Mouse (Mus musculus) mouse embryonic stem cell (cell line): Measurements from ENCODE around the gene Yars.

ENCODE experiments used
- in situ Hi-C, 2 experiments: fragments of 300-500 bp; cut with MboI; formaldehyde crosslinking; loops; 1 replicate in 1 of 2; 3 replicates in 1 of 2; pipeline ENCODE4 v1.14.3; 2019 to 2020; ENCODE audit warnings: low sequenced_read_pairs in 2 of 2, low pct_unique_long_range_greater_than_20kb in 1 of 2, mixed read lengths in 1 of 2; ENCODE audit not compliant: unreplicated experiment in 1 of 2

The Yars gene

GRCm38 (mm10) chr4:129223421-129224281 lies 34.1 kb downstream of the Yars start:
- in situ Hi-C loops, result no loop called here

DNA sequence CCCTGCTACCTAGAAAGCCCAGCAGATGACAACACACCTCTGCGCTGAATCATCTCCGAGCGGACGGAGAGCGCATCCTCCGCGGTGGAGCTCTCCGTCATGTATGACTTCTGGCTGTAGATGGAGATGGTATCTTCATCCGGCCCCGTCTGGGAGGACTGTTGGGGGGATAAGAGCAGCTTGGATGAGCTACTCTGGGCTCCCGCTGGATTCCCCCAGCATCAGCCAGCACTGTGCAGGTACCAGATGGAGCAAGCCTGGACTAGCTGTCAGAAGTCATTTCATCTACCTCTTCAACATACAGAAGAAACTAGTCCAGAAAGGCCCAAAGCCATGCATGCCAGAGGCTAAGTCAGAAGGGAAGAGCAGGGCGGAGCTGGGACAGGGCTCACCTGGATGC lies 35.8 kb downstream of the Yars start:
- in situ Hi-C loops, result no loop called here

GRCm38 (mm10) chr4:129226441-129226963 lies 36.9 kb downstream of the Yars start:
- in situ Hi-C loops, result no loop called here

DNA sequence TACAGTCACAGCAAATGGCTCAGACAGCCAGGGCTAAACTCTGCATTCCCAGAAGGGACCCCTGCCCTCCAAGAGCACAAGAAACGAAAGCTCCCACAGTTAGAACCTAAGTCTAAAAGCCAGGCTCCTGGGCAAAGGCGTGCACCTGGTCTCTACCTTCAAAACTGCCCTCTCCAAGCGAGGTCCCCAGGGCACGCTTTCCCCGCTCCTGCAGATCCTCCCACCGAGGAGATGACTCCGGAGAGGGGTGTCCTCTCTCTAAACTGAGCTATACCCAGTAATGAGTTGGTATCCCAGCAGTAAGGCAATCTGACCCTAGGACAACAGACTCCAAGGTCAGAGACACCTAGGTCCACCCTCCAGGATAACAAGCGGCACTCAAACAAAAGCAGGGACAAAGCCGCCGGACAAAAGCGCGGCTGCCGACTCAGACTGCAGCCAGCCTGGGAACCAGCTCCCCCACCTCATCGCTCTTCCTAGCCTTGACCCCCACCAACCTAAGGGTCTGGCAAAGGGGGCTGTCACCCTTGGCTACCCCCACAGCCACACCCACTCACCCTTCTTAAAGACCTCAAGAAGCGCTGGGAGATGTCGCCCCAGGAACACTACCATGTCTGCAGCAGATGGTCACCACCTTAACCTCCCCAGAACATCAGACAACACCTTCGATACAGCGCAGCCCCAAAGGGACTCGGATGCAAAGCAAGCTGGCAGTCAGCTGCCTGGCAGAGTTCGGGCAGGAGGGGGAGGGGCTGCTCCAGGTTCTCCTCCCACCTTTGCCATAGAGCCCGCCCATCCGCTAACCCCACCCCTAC lies 37.8 kb downstream of the Yars start:
- in situ Hi-C loops, result no loop called here

DNA sequence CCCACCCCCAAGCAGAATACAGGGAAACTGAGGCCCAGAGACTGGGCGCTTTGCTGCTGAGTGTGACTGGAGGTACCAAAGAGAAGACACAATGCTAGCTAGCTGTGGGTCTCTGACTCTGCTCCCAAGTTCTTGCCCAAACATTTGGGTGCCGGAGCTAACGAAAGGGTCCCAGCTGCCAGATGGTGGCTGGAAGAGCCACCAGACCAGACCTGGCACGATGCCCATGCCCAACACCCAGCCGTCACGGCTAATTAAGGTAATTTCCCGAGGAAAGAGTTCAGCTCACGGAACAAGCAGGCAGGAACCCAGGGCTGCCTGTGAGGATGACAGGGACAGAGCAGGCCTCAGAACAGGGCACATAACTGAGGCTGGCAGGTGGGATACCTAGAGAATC lies 38.4 kb downstream of the Yars start:
- in situ Hi-C loops, result no loop called here

- in situ Hi-C loops, result no loop called here
Observed at GRCm38 (mm10) chr4:129230926-129231325, 41.4 kb downstream of the Yars start.

DNA sequence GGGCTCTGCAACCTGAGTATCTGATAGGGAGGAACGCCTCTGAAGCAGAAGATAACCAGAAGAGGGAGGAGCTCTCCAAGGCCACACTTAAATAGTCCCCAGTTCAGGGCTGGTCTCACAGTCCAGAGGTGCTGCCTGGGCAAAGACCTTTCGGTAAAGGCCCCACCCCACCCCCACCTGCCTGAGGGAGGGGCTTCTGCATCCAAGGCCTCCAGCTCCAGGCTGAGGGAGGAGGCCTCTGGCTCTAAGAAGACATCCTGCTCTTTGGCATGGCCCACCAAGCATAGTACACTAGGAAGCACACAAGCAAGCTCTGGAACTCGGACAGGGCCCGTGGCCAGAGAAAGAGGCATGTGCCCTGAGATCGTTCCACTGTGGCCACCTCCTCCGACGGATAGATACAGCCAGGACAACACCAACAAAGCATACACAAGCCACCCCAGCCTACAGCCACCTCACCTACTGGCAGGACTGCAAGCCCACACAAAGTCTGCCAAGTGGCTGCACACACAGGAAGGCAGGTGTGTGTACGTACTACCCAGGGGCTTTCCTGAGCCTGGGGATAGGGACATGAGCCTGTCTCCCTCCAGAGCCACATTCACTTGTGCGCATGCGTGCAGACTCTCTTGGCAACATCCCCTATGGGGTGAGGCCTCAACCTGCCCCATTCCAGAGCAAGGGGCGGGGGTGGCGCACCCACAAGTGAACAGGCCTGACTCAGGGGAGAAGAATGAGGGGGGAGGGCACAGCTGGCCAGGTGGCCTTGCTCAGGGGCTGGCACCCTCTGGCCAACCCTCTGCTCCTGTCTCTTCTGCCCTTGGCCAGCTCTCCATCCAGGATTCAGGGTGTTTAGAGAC lies 42.3 kb downstream of the Yars start:
- in situ Hi-C loops, result no loop called here

DNA sequence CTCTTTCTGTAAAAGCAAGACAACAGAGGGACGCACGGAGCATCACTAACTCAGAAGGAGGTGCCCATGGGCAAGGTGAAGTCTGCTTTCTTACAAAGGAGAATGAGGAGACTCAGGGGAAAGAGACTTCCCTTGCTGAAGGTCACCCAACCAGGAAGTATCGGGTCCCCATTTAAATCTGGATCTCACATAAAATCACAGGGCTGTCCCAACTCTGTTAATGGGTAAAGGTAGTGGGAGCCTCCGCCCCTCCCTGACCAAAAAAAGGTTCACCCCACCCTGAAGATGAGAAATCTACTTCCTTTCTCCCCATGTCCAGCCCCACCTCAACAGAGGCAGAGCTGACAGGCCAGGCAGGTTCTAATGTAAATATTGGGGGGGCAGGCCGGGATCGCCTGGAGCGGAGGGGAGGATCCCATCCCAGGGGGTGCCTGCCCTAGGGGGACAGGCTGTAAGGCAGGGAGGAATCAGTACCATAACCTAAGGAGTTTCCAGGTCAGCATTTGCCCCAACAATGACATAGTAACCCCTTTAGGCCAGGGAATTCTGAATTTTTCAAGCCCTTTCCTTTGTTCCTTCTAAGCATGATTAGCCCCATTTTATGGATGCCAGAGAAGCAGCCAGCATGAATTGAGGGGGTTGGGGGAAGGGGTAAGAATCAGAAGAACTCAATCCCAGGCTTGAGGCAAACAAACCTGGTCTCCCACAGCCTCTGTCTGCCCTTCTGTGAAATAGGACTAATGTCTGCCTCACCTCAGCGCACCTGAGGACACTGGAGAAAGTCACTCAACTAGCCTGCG lies 43.2 kb downstream of the Yars start:
- in situ Hi-C loops, result no loop called here

- in situ Hi-C loops, result no loop called here
Observed at GRCm38 (mm10) chr4:129234488-129234887, 44.9 kb downstream of the Yars start.

DNA sequence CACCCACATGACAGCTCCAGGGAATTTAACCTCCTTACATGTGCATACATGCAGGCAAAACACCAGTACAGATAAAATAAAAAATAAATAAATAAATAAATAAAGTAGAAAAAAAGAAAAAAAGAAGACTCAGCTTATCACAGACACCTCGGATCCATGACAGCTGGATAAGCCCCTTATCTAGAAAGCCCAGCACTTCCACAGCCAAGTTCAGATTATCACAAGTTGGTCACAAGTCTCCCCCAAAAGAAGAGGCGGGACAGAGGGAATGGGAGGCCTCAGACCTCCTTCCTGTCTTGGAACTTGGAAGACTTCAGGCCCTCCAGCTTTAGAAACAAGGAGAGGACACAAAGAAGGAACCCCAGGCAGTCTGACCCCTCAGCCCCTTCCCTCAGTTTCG lies 45.6 kb downstream of the Yars start:
- in situ Hi-C loops, result no loop called here

DNA sequence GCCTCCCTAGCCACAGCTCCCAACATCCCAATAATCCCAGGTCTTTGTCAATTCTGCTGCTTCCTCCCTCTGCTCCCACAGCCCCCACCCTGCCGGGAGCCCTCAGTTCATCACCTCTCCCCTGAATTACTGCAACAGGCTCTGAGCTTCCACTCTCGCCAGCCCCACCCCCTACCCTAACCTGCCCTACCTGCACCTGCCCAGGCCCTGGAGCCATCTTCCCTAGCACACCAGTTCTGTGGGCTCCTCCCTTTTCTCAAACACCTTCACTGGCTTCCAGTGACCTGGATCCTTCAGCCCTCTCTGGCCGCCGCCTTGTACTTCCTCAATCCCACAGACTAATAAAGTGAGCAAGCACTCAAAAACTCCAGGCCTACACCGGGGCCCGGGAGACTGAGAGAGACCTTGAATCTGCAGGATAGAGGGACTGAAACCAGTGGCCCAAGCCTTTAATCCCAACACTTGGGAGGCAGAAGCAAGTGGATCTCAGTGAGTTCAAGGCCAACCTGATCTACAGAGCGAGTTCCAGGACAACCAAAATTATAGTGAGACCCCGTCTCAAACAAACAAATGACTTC lies 46.8 kb downstream of the Yars start:
- in situ Hi-C loops, result no loop called here

DNA sequence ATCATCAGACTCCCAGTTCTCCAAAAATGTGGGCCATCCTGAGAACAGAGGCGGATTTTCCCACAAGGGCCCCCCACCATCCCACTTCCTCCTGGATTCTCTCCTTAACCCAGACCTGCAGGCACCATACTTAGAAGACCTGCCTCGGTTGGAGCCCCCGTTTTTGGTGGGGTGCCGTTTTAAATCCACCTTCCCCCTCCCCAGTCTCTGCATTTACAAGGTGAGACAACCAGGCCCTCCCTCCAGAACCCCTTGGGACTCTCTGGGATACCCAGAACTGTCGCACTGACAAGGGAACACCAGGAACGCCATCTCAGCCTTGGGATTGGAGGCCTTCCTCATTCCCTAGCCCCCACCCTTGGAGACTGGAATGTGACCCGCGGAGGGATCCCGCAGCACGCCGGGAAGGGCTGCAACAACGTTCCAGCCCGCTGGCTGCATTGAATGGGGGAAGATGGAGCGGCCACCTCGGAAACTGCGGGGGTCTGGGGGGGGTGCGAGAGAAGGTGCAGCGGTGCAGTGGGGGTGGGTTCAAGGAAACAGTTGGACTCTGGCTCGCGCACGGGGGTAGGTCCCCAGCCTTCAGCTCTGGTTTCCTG lies 48.4 kb downstream of the Yars start:
- in situ Hi-C loops, result no loop called here

- in situ Hi-C loops, result no loop called here
Observed at GRCm38 (mm10) chr4:129238579-129239016, 49.0 kb downstream of the Yars start.

- in situ Hi-C loops, result no loop called here
Observed at GRCm38 (mm10) chr4:129239075-129239474, 49.5 kb downstream of the Yars start.

- in situ Hi-C loops, result no loop called here
Observed at GRCm38 (mm10) chr4:129241898-129242297, 52.3 kb downstream of the Yars start.

- in situ Hi-C loops, result no loop called here
Observed at GRCm38 (mm10) chr4:129242327-129242726, 52.8 kb downstream of the Yars start.

DNA sequence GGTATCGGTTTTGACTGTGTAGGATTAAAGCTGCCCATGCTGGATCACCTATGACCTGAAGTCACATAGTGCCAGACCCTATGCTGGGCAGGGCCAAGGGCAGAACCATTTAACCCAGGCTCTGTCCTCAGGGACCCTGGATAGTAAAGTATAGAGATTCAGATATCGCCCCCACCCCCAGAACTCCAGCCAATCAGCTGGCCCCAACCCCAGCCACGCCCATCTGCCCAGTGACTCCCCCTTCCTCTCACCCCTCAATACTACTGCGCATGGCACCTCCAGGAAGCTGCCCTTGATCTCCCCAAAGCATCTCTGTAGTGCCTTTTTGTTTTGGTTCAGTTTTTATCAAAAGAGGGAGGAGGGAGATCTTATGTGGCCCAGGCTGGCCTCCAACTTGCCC lies 53.2 kb downstream of the Yars start:
- in situ Hi-C loops, result no loop called here
